In genomic region chr14:25585545-25586301, GRCm38 (mm10) we compare ENCODE assay signal across 8 mouse cellular contexts.
DNase-seq lines count a peak whose midpoint lies in the region; ATAC-seq lines count a peak whose summit lies in the region.

No protein-coding gene starts in this region.

- H3K9ac ChIP-seq in heart, embryonic 14.5 days (ENCODE audit: low read length) = peak overlapping the region; percentile 65
- H3K9ac ChIP-seq in neural tube, embryonic 14.5 days (replicated peaks; ENCODE audit: low read depth, low read length) = peak overlapping the region; percentile 53

- peaks cover 45% of the 10 kb centered on the region for H3K36me3 ChIP-seq in heart, embryonic 14.5 days (ENCODE audit: control insufficient read depth, insufficient read depth, low read length)
- H3K36me3 ChIP-seq in neural tube, embryonic 14.5 days (ENCODE audit: control insufficient read depth, insufficient read depth, low read length) = peaks cover 16% of the 10 kb centered on the region; the same call in 1 of the 2 replicates

- peak overlapping the region; percentile 95 to 97 for H3K27ac ChIP-seq in heart, embryonic 14.5 days (replicated peaks in 1 of 2; ENCODE audit: control insufficient read depth in 1 of 2, insufficient read depth in 1 of 2, low read depth in 2 of 2, low read length in 2 of 2)
- peak overlapping the region; percentile 100 for H3K27ac ChIP-seq in neural tube, embryonic 14.5 days (ENCODE audit: low read depth, low read length)

- H3K4me2 ChIP-seq in heart, embryonic 14.5 days (ENCODE audit: low read length) = peak overlapping the region; percentile 39
- H3K4me2 ChIP-seq in neural tube, embryonic 14.5 days (ENCODE audit: low read depth, low read length) = peak overlapping the region; percentile 34

- intact Hi-C loops in left cerebral cortex, postnatal 14 days (cut with DNase I) = no loop called here

- ATAC-seq in heart, embryonic 14.5 days (ENCODE audit: insufficient number of reproducible peaks, insufficient read depth, low FRiP score, low read depth) = peak; percentile 54
- ATAC-seq in neural tube, embryonic 14.5 days (ENCODE audit: low read depth) = peak; percentile 86
- ATAC-seq in monocyte, adult 5-6 weeks (replicated peaks; ENCODE audit: insufficient number of reproducible peaks, low FRiP score, low TSS enrichment, poor library complexity, severe bottlenecking) = no peak

- H3K9me3 ChIP-seq in heart, embryonic 14.5 days (ENCODE audit: control insufficient read depth, low read length) = no peaks in the 10 kb centered on the region
- no peaks in the 10 kb centered on the region for H3K9me3 ChIP-seq in neural tube, embryonic 14.5 days (ENCODE audit: control insufficient read depth, low read length)

- H3K4me3 ChIP-seq in heart, embryonic 14.5 days (ENCODE audit: control insufficient read depth in 1 of 2, insufficient read depth in 1 of 2, low read depth in 1 of 2, low read length in 2 of 2) = no peak overlapping the region
- no peak overlapping the region for H3K4me3 ChIP-seq in neural tube, embryonic 14.5 days (ENCODE audit: low read depth, low read length)

- peaks cover 48 to 52% of the 10 kb centered on the region in 2 experiments for H3K4me1 ChIP-seq in heart, embryonic 14.5 days (ENCODE audit: control insufficient read depth in 2 of 2, insufficient read depth in 2 of 2, low read length in 2 of 2)
- peaks cover 67% of the 10 kb centered on the region for H3K4me1 ChIP-seq in neural tube, embryonic 14.5 days (ENCODE audit: control insufficient read depth, insufficient read depth, low read length)

- 14% methylated on average over 21 of the region's 21 CpGs for WGBS in heart, embryonic 14.5 days
- 9% methylated on average over 20 of the region's 21 CpGs for WGBS in neural tube, embryonic 14.5 days

- DNase-seq in left cerebral cortex, adult 18-20 months (ENCODE audit: low spot score in 2 of 2) = peak; percentile 58 to 71
- DNase-seq in left cerebral cortex, adult 11 months (ENCODE audit: low spot score) = no peak
- peak; percentile 87 for DNase-seq in embryo, embryonic 10.5 days (ENCODE audit: low spot score)
- peak; percentile 71 to 72 for DNase-seq in left cerebral cortex, postnatal 14 days (ENCODE audit: low spot score in 2 of 2)
- DNase-seq in urinary bladder, adult 18-20 months (ENCODE audit: low spot score in 2 of 2) = no peak

- H3K27me3 ChIP-seq in heart, embryonic 14.5 days (ENCODE audit: control insufficient read depth, insufficient read depth, low read length) = no peaks in the 10 kb centered on the region
- H3K27me3 ChIP-seq in neural tube, embryonic 14.5 days (ENCODE audit: control insufficient read depth, insufficient read depth, low read length) = no peaks in the 10 kb centered on the region

Comparison
In these comparisons a context has a peak if more than half of its experiments do, and no peak if none do; other contexts are left out.
1. DNase-seq: peak in left cerebral cortex, adult 18-20 months (2 of 2), embryo, embryonic 10.5 days (single experiment) and left cerebral cortex, postnatal 14 days (2 of 2); none in left cerebral cortex, adult 11 months (single experiment) and urinary bladder, adult 18-20 months (0 of 2).